8 mouse cellular contexts compared by ENCODE assay signal in genomic region chr2:59882742-59883281, GRCm38 (mm10). TPM values are rescaled to one million over a fixed set of nuclear protein-coding genes. Genes with fewer than 3 reads are reported as not detected.
DNase-seq lines count a peak whose midpoint lies in the region; ATAC-seq and TF ChIP-seq lines count a peak whose summit lies in the region.

No protein-coding gene starts in this region.

- no peak for TF ChIP-seq CTCF in kidney, postnatal 0 days (IDR thresholded peaks at IDR 0.05; ENCODE audit: low read depth)

- no peaks in the 10 kb centered on the region for H3K27me3 ChIP-seq in kidney, postnatal 0 days (ENCODE audit: insufficient read depth, low read length)
- no peaks in the 10 kb centered on the region for H3K27me3 ChIP-seq in hindbrain, embryonic 13.5 days

- 67% methylated on average over 8 of the region's 8 CpGs for WGBS in kidney, postnatal 0 days
- 70% methylated on average over 8 of the region's 8 CpGs for WGBS in hindbrain, embryonic 13.5 days

- H3K4me1 ChIP-seq in kidney, postnatal 0 days (replicated peaks; ENCODE audit: insufficient read depth, low read length), result no peaks in the 10 kb centered on the region; the same call in 1 of the 2 replicates
- H3K4me1 ChIP-seq in hindbrain, embryonic 13.5 days (replicated peaks), result peaks cover 5% of the 10 kb centered on the region

- H3K9me3 ChIP-seq in kidney, postnatal 0 days (replicated peaks; ENCODE audit: low read length), result no peaks in the 10 kb centered on the region
- H3K9me3 ChIP-seq in hindbrain, embryonic 13.5 days, result peaks cover 5% of the 10 kb centered on the region; the same call in 1 of the 2 replicates

- peak overlapping the region; percentile 81; the same call in 1 of the 2 replicates for H3K9ac ChIP-seq in kidney, postnatal 0 days (ENCODE audit: low read depth, low read length)
- H3K9ac ChIP-seq in hindbrain, embryonic 13.5 days, result no peak overlapping the region

- peak overlapping the region; percentile 65 for H3K4me2 ChIP-seq in kidney, postnatal 0 days (ENCODE audit: low read length)
- peak overlapping the region; percentile 86 for H3K4me2 ChIP-seq in hindbrain, embryonic 13.5 days

- ATAC-seq in kidney, postnatal 0 days (replicated peaks; ENCODE audit: low FRiP score, low read depth), result no peak; the same call in 1 of the 2 replicates
- peak; percentile 43 for ATAC-seq in hindbrain, embryonic 13.5 days (ENCODE audit: low FRiP score)
- peak; percentile 65 for ATAC-seq in megakaryocyte progenitor cell, adult 5-6 weeks (replicated peaks; ENCODE audit: poor library complexity)

- H3K36me3 ChIP-seq in kidney, postnatal 0 days (ENCODE audit: insufficient read depth, low read length), result no peaks in the 10 kb centered on the region
- H3K36me3 ChIP-seq in hindbrain, embryonic 13.5 days, result no peaks in the 10 kb centered on the region

- no peak overlapping the region for H3K27ac ChIP-seq in kidney, postnatal 0 days
- H3K27ac ChIP-seq in hindbrain, embryonic 13.5 days, result no peak overlapping the region

- H3K4me3 ChIP-seq in kidney, postnatal 0 days (replicated peaks; ENCODE audit: low read depth, low read length), result peak overlapping the region; percentile 74
- H3K4me3 ChIP-seq in hindbrain, embryonic 13.5 days, result peak overlapping the region; percentile 67

- no peak for DNase-seq in kidney, postnatal 0 days (ENCODE audit: low spot score)
- DNase-seq in kidney, adult 8-10 months, result no peak
- peak; percentile 47 for DNase-seq in c-Kit-positive CD71-positive TER-119-negative erythroid progenitor cells, embryonic 14.5 days (ENCODE audit: low read depth)
- DNase-seq in gastrocnemius, adult 18-20 months (ENCODE audit: low spot score), result no peak
- DNase-seq in embryo, embryonic 10.5 days (ENCODE audit: low spot score), result no peak
- DNase-seq in right cerebral cortex, postnatal 10 days (ENCODE audit: low spot score in 2 of 2), result no peak

RNA-seq across cellular contexts. Expression of gene Wdsub1, which starts 0.4 kb away (rescaled TPM):
- polyA plus RNA-seq in kidney, postnatal 0 days (2015; fragmentation: Nextera tagmentation; extraction: Ambion mirVana), result 39.2 and 39.5 TPM in 2 replicates
- 15.0 and 17.3 TPM in 2 replicates for polyA plus RNA-seq in hindbrain, embryonic 13.5 days (2015; fragmentation: Nextera tagmentation; extraction: Ambion mirVana)
- total RNA-seq in megakaryocyte progenitor cell, adult 5-6 weeks (2015), result 8.2 and 9.3 TPM in 2 replicates
- total RNA-seq in megakaryocyte progenitor cell, adult 5-6 weeks (2017), result 10.2 and 12.2 TPM in 2 replicates
- total RNA-seq in gastrocnemius, adult 18-20 months (2021), result 10 to 100 TPM in 1 of 2 experiments, 1 to 10 TPM in 1; 9.6 to 12.5 TPM
